Mouse (Mus musculus) stomach, adult 2 months (tissue): Measurements from ENCODE around the gene Clec2l. TPM values are rescaled to one million over a fixed set of nuclear protein-coding genes. Genes with fewer than 3 reads are reported as not detected.

Experiments used
- polyA plus RNA-seq: library from polyadenylated mRNA; depleted of rRNA; stranded (reverse); fragments of >200 nt; gene quantifications from 2 replicates; pipeline ENCODE4 v1.2.3, GENCODE M21; 2012; rRNA removed

Clec2l gene
- polyA plus RNA-seq, result 0.80 and 1.2 TPM in 2 replicates

GRCm38 (mm10) chr6:38662714-38663615, at the start of gene Clec2l:
Clec2l (plus strand) TSS chr6:38663069.

GRCm38 (mm10) chr6:38636852-38637618, 25.8 kb upstream of the Clec2l start, which contains the start of gene Klrg2:
Klrg2 (minus strand) TSS chr6:38637242.

Other genes starting within 250 kb of the Clec2l start
- 0.60 and 1.5 TPM in 2 replicates for gene Ubn2, start 229.1 kb upstream of the Clec2l start, polyA plus RNA-seq
- gene Fmc1, start 129.6 kb upstream of the Clec2l start, polyA plus RNA-seq, result 211 and 417 TPM in 2 replicates
- 7.0 and 7.2 TPM in 2 replicates for gene Luc7l2, start 111.7 kb upstream of the Clec2l start, polyA plus RNA-seq
- gene Klrg2, start 25.8 kb upstream of the Clec2l start, polyA plus RNA-seq, result 9.2 and 18.5 TPM in 2 replicates
- gene Tbxas1, start 212.3 kb downstream of the Clec2l start, polyA plus RNA-seq, result 2.4 and 2.7 TPM in 2 replicates
- gene Hipk2, start 213.1 kb downstream of the Clec2l start, polyA plus RNA-seq, result 13.8 and 17.8 TPM in 2 replicates